Mouse (Mus musculus) kidney, postnatal 36 days (tissue): ENCODE data around the gene Gpr1.

Source experiments
- DNase-seq, 2 experiments: peaks; one replicate each; pipeline ENCODE4 v3.0.0; 2021 to 2022; ENCODE audit warnings: mixed read lengths in 2 of 2

The Gpr1 gene

GRCm38 (mm10) chr1:63178308-63178707, 36.0 kb downstream of the Gpr1 start:
- no peak for DNase-seq

- DNase-seq = peak; percentile 99
Observed at GRCm38 (mm10) chr1:63176604-63177421, 37.5 kb downstream of the Gpr1 start, which contains the start of the genes Eef1b2 and Ndufs1. Gene Eef1b2 (plus strand): TSS chr1:63176825. Gene Ndufs1 (minus strand): TSS chr1:63176833.

GRCm38 (mm10) chr1:63176259-63176603, 38.1 kb downstream of the Gpr1 start:
- DNase-seq = no peak

GRCm38 (mm10) chr1:63175853-63176252, 38.5 kb downstream of the Gpr1 start:
- DNase-seq = peak in 1 of 2 experiments; percentile 39

GRCm38 (mm10) chr1:63168638-63169037, 45.7 kb downstream of the Gpr1 start:
- DNase-seq = no peak

- DNase-seq = no peak
Observed at GRCm38 (mm10) chr1:63140231-63140630, 74.1 kb downstream of the Gpr1 start.

- peak; percentile 24 to 50 for DNase-seq
Observed at GRCm38 (mm10) chr1:63138586-63138985, 75.8 kb downstream of the Gpr1 start.

- DNase-seq = no peak
Observed at GRCm38 (mm10) chr1:63137971-63138370, 76.4 kb downstream of the Gpr1 start.

- DNase-seq = no peak
Observed at GRCm38 (mm10) chr1:63134530-63134929, 79.8 kb downstream of the Gpr1 start.
